Mouse (Mus musculus) lung, postnatal 36 days (tissue): ENCODE measurements around the gene Wdpcp.
"Not testable (repeated sequence)": the region's sequence is repeated elsewhere in the genome, so short reads cannot be mapped to it uniquely, and the experiment has no call there.

ENCODE experiments used
- DNase-seq: peaks from one replicate; pipeline ENCODE4 v3.0.0; 2022; ENCODE audit warnings: mixed read lengths

The Wdpcp gene

DNA sequence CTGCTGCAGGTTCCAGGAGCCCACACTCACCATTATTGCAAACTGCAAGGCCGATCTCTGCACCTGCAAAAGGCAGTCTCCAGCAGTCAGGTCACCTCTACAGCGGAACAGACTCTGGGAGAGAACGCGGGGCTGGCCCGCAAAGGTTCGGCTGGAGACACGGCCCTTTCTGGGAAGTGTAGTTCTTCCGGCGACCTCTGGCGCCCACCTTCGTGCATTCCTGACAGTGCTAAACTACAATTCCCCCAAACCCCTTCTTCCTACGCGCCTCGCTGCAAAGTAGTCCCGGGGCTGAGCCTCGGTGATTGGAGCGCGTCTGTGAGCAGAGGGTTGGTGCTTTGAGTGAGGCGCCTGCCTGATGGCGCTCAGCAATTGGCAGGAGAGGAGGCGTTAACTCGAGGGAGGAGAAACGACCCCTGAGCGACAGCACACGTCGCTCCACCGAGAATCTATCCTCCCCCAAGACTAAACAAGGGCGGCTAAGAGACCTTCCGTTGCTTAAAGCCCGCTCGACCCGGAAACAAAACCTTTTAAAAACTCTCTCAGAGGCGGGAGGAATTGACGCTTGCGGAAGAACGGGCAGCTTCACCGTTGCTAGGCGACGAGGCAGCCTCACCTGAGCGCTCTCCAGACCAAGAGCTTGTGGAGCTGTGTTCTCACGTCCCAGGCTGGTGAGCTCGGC is at the start of gene Wdpcp, which contains the start of gene Mdh1:
Gene Wdpcp (plus strand): TSS at position 536 of the 682 bp plus-strand sequence.
Gene Mdh1 (minus strand): TSS at position 668 of the 682 bp plus-strand sequence.
- DNase-seq = peak; percentile 97

DNA sequence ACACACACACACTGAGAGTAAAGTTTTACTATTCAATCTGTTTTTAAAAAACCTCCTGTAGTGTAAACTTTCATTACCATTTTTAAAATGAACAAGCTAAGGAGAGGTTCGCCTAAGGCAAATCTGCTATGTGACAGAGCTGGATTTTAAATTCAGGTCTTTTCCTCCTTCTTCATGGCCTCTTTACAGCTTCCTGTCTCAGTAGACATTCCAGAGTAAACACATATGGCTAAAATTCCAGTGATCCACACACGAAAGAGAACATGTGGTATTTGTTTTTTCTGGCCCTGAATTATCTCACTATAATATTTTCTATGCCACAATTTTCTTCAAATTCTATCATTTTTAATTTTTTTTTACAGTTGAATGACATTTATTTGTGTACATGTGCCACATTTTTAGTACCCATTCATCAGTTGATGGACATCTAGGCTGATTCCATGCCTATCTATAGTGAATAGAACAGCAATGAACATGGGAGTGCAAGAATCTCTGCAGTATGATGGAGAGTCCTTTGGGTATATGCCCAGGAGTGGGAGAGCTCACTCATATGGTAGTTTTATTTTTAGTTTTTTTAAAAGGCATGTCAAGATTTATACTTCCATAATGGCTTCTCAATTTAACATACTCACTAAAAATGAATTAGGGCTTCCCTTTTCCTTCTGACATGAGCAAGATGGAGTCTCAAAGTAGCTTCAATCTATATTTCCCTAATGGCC is 43.2 kb upstream of the Wdpcp start:
- DNase-seq = no peak

DNA sequence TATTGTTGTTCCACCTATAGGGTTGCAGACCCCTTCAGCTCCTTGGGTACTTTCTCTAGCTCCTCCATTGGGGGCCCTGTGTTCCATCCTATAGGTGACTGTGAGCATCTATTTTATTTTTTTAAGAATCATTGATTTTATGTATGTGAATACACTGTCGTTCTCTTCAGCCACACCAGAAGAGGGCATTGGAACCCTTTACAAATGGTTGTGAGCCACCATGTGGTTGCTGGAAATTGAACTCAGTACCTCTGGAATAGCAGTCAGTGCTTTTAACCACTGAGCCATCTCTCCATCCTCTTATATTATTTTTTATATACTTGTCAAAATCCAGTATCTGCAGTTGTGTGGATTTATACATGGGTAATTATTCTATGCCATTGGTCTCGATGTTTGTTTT is 41.2 kb upstream of the Wdpcp start:
- not testable (repeated sequence) for DNase-seq

DNA sequence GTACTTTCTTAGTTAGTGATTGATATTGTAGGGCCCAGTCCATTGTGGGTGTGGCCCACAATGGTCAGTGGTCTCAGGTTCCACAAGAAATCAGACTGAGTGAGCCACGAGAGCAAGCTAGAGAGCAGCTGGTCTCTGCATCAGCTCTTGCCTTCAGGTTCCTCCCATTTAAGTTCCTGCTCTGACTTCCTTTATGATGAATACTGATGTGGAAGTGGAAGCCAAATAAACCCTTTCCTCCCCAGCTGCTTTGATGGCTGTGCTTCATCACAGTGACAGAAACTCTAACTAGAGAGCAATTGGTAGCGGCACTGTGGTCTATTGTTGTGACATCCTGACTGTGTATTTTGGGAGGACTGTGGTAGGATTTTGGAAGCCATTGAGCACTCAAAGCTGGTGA is 32.0 kb upstream of the Wdpcp start:
- DNase-seq = no peak

DNA sequence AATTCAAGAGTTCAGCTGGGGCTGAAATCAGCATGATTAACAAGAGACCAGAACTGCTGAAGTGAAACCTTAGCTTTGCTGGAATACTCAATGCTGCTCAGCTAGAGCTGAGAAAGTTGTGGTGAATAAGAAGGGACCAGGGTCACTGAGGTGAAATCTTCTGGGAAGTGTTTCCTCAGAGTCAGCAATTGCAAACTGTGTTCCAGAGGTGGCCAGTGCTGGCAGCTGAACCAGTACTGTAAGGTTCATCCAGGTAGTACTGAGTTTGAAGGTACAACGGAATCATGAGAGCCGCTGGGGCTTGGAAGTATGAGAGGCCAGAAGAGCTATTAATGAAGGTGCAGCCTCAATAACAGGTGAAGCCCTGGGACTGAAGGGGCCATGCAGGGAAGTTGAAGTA is 31.4 kb upstream of the Wdpcp start:
- no peak for DNase-seq

DNA sequence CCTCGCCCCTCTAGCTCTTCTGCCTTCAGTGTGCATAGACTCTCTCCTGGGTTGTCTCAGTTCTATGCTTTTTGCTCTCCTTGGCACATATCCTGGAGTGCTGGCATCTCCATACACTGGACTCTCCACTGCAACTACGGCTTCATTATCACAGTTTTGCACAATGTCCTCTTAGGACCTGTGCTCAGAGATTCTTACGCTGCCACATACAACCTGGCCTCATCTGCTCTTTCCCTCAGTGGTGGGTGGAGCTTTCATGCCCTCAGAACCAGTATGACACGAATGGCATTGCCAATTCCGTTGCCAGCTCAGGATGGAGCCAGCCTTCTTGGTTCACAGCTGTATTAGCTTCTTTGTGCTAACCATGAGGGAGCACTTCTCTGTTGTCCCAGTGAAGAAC is 29.3 kb upstream of the Wdpcp start:
- no peak for DNase-seq

DNA sequence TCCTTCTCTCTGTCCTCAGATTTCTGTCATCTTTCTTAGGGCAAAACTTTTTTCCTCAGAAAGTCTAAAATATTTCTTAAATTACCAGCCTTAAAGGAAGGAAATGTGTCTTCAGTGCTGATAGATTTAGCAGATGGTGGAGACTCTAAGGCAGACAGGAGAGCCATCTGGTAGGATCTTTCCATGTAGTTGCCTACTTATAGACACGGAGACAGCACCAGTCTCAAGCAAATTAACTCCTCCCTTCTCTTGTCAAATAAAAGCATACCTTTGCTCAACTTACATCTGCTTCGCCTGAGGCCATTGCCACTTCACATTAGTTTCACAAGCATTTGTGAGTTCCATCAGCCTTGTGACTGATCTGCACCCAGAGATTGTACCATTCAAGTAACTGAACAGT is 27.0 kb upstream of the Wdpcp start:
- no peak for DNase-seq

DNA sequence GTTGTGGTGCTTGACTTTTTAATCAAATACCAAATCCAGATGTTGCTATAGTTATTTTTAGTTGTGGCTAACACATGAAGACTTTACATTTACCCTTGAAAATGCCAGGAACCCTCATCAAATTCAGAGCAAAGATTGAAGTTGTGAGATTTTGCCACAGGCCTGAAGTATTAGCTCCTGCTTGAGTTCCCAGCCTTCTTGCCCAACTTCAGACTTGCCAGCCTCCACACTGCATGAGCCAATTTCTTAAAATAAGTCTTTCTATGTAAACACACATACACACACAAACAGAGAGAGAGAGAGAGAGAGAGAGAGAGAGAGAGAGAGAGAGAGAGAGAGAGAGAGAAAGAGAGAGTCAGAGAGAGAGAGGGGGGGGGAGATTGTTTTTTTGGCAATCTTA is 26.1 kb upstream of the Wdpcp start:
- DNase-seq = no peak

DNA sequence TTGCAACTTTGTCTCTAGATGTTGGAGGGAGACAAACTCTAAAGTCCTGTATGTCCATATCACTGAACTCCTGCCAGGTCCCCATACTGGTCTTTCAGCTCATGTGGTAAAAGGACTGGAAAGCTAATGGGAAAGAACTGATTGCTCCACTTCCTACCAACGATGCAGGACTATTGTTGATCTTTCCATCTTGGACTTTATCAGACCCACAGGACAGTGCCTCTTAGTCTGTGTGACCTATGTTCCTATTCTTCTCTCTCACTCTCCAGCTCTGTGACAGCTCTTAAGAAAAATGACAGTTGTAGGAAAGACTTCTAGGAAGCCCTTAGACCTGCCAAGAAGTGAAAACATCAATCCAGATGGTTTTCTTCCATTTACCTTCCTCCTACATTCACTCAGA is 25.4 kb upstream of the Wdpcp start:
- no peak for DNase-seq

DNA sequence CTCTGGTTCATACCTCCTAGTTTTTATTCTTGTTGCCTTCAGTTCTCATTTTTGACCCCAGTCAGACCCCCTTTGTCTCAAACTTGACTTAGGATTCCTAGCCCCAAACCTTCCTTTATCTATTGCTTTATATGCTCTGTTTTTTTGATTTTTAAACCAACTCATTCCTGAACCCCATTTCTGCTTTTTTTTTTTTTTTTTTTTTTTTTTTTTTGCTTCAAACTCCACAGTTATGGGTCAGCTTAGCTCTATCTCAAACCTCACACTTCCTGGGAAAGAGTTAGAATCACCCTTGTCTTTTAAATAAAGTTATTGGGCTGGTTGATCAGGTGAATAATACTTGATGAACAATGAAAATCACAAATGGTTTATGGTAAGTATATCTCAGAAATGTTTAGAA is 24.5 kb upstream of the Wdpcp start:
- no peak for DNase-seq

DNA sequence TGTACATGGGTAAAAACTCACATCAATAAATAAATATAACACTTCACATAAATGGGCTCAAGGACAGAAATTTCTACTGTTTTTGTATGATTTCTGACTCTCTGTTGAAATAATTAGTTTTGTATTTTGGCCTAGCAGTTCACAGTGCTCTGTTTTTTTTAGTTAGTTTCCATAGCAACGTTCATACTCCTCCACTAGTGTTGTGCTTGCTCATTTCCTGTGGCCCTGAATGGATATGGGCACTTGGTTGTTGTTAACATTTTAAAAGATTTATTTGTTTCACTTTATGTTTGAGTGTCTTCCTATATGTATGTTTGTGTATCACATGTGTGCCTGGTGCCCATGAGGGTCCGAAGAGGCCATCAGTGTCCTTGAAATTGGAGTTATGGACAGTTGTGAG is 23.0 kb upstream of the Wdpcp start:
- DNase-seq = no peak

DNA sequence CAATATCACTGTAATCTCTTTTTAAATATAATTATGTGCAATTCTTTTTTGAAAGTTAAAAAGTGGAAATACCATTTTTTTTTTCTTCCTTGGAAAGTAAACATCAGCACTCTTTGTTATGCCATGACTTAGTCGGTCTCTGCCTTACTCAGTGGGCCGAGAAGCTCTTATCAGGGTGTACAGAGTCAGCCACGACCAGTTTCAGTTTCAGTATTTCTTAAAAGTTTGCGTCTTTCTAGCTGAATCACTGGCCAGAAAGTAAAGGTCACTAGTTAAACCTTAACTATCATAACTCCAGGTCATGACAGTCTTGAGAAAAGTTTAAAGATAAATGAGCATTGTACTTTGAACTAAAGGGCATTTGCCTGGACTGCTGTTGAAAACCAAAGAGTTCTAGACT is 22.3 kb upstream of the Wdpcp start:
- peak; percentile 15 for DNase-seq

DNA sequence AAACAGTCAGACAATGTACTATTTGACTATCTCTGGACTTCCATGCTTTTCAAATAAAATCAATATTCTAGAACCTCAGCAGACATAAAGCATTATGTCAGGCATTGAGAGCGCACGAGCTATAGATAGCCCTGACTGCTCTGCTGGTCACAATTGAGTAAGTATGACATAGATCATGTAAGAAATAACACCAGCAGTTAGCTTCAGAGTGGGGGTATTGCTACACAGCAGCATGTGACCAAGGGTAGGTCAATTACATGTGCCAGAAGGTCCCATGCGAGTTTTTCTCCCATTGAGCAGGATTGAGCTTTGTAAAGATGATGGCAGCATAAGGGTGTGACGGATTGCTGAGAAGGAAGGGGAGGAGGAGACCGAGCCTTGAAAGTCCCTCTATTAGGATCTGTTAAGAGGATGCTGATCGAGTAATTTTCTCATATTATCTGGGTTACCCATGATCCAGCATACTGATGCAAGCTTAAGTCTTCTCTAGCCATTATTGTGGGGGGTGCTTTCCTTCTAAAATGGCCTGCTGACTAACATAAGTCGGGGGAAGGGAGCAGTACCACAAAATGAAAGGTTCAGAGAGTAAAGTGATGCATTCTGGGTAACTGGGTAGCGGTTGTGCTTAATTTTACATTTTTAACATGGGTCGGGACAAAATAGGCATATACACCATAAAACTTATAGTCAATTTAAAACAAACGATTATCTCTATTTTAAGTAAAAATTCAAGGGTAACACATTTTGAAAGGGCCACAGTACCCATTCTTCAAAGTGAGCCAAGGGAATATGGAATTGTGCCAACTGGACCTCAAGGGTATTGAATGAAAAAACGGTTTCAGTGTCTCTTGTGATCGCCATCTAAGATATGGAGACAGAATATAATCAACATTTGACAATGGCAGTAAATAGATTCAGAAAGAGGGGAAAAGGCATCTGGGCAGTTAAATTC is 21.5 kb upstream of the Wdpcp start:
- DNase-seq = peak; percentile 13

DNA sequence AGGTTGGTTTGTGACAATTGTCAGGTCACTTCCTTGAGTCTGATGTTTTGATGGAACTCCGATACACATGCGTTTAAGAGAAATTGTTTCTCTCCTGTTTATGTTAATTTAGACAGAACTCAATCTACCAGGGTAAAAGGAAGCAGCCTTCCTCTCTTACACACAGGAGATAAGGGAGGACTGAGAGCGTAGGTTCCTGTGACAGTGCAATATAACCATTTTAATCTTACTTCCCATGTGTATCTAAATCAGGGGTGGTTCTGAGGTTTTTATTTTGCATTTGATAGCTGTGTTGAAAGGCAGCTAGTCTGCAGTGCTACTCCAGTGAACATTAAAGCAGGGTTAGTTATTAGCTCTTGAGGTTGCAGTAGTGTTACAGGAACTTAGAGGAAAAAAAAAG is 20.0 kb upstream of the Wdpcp start:
- DNase-seq = no peak

DNA sequence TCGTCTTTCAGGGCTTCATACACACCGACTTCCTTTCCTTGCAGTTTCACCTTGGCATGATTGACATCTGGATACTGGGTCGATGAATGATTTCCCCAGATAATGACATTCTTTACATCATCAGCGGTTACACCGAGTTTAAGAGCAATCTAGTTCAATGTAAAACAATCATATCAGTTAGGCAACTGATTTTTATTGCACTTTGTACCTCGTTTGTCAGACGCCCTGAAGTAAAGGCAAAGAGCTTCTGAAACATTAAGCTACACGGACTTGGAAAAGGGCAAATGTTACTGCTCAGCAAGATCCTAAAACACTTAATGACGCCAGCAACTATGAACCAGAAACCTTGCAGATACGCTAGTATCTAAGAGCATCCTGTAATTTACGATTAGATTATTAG is 12.3 kb upstream of the Wdpcp start:
- no peak for DNase-seq

DNA sequence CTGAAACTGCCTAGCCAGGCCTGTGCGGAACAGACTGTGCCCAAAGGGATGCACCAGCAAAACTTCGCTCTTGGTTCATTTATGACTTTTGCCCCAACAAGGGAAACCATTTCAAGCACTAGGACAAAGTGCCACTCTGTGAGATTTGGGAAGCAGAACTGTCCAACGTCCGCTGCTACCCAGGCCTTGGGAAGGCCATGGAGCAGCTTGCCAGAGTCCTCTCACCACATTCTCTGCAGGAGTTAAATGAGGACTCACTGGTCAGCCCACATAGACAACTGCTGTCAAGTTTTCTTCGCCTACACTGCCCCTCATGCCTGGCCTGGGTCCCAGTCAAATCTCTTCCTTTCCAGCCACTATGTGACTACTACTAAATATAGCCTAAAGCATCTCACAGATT is 10.7 kb upstream of the Wdpcp start:
- no peak for DNase-seq

DNA sequence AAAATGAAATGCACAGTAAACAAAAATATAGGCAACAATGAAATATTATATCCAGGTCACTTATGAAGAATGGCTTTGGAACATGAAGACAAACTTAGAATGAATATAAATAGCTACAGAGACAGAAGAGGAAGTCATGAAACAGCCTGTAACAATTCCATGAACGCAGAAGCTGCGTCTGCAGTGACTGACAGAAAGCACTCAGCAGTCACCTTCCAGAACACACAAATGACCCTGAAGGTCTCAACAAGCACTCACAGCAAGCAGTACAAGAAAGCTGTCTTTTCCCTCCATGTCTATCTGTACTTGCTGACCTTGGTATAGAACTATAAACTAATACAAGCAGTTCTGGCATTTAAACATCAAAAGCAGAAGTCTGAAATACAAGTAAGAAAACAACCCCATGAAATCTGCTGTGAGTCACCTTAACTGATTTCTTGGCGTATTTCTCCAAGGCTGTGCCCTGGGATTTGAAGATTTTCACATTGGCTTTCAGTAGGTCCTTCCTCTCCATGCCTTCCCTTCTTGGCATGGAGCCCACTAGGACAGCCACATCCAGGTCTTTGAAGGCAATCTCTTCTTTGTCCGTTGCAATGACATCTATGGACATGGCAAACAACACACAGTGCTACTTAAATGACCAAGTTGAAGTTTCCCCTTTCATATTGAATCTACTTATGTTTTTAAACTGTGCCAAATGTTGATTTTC is 8.3 kb upstream of the Wdpcp start:
- DNase-seq = no peak

DNA sequence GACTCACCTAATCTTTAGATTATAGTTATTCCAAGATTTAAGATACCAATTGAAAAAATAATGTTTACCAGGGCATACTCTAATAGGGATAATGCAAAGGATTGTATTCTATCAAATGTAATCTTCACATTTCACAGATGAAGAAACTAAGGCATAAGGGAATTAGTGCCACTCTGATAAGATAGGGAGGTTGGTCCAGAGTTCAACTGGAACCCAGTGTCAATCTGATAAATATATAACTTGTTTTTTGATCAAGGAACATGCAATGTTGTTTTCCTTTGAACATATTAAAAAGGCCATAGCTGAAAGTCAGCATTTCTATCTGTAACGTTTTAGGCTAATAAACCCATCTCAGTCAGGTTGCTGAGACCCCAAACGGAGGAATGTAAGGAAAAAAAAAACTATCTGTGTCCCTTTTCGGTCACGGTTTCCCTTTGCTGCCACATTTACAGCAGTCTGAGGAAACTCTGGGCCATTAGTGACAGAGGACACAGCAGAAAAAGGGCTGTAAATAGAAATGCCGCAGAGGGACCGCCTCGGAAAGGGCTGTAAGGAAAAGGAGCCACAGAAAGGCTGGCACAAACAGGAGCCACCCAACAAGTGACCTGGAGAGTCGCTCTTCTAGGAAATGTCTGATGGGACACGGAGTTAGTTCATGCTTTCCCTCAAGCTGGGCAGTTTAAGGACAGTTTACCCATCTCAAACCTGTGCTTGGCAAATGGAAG is 7.2 kb upstream of the Wdpcp start:
- DNase-seq = no peak

DNA sequence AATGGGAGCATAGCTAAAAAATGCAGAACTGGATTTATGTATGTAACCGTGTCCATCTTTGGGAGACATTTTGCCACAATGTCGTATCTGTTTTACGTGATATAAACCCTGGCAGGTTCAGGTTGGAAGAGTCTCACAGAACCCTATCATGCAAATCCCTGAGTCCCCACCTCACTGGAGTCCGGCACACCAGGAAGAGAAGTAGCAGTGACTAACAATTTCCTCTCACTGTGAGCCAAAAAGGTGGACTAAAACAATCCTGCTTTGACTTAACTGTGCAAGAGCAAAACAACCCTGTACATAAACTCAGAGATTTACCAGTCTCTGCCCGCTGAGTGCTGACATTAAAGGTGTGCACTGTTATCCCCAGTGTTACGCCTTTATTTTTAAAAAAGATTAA is 5.1 kb upstream of the Wdpcp start:
- DNase-seq = no peak

DNA sequence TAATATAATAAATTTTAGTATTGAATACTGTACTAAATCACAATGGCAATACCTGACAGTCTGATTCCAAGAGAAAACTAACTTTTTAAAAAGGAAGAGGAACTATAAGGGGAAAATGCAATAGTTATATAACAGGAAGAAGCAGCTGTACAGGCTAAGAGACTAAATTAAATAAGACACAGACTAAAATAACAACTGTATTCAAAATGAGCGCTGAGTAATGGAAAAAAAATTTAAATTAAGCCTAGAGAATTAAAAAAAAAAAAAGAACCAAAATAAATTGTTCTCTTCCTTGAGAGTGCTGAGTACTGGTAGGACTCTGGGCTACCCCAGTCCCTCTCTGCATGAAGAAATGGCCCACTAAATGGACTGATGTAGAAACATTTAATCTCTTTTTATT is 4.3 kb upstream of the Wdpcp start:
- no peak for DNase-seq

DNA sequence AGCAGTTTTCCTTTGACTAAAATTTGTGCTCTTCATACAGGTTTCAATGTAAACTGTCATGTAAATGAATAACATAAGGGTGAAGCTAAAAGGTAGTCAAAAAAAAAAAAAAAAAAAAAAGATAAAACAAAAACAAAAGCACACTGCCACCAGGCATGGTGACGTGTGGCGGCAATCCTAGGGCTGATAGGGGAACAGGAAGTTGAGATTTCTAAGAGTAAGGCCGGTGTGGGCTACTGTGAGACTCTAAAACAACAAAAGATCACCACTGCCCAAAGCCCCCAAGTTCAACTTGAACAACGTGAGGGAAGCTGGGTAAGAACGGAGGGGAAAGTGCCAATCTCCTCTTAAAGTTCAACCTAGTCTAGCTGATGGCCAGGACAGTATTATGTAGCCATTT is 3.0 kb upstream of the Wdpcp start:
- DNase-seq = no peak

DNA sequence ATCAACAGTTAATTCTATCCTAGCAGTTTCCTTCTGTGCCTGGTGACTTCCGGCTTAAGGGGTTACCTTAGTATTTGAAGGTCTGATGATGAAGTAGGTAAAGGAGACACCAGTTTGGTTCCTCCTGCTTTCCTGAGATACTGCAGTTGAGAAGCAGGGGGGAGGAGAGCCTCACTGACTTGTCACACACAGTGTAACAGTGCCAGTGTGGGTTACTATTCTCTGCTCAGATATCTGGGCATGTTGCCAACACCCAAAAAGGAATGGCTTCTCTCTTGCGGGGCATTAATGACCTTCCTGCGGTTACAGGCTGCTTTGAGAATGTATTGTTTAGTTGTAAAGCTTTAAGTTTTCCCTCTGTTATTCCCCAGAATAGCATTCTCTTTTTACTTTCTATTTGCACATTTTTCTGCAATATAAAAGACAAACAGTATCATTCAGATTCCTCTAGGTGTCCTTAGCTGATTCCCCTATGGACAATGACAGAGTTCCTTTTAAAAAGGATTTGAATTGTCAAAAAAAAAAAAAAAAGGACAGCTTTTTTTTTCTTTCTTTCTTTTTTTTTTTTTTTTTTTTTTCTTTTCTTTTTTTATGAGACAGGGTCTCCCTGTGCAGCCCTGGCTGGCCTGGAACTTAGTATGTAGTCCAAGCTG is 2.5 kb upstream of the Wdpcp start:
- DNase-seq = peak; percentile 27
